Mouse (Mus musculus): ENCODE measurements around the gene Bcar1. TPM values are rescaled to one million over a fixed set of nuclear protein-coding genes. Genes with fewer than 3 reads are reported as not detected.

Bcar1 gene
- total and polyA plus RNA-seq, 3 experiments = 19.1 to 31.3 (median 21.1) TPM

- TF ChIP-seq EP300 (IDR thresholded peaks at IDR 0.05; ENCODE audit: insufficient read depth, low read depth, low read length) (no peak), POLR2A (IDR thresholded peaks at IDR 0.05; ENCODE audit: insufficient read depth, low read depth, low read length) (no peak), CTCF (IDR thresholded peaks at IDR 0.05) (no peak)
- no peak overlapping the region for H3K4me3 ChIP-seq
- no peak for DNase-seq
- H3K9ac ChIP-seq (ENCODE audit: low read depth, low read length) = no peak overlapping the region
- intact Hi-C loops (cut with DNase I) = no loop called here
- H3K79me2 ChIP-seq (replicated peaks; ENCODE audit: control insufficient read depth, insufficient read depth, low read length) = no peaks in the 10 kb centered on the region
- H3K36me3 ChIP-seq (ENCODE audit: control insufficient read depth, insufficient read depth, low read length) = no peaks in the 10 kb centered on the region
- WGBS = 78% methylated on average over 6 of the region's 6 CpGs
- H3K4me1 ChIP-seq (ENCODE audit: control insufficient read depth, insufficient read depth, low read length) = peaks cover 4% of the 10 kb centered on the region
- no peak overlapping the region for H3K27ac ChIP-seq
- no peaks in the 10 kb centered on the region for H3K27me3 ChIP-seq (ENCODE audit: control insufficient read depth, insufficient read depth, low read length)
Measured at GRCm38 (mm10) chr8:111754736-111755135, 11.1 kb upstream of the Bcar1 start.

GRCm38 (mm10) chr8:111754088-111754487 is 10.5 kb upstream of the Bcar1 start:
- Histone ChIP-seq H3K79me2 (replicated peaks; ENCODE audit: control insufficient read depth, insufficient read depth, low read length) (no peaks in the 10 kb centered on the region), H3K27me3 (ENCODE audit: control insufficient read depth, insufficient read depth, low read length) (no peaks in the 10 kb centered on the region), H3K27ac (no peak overlapping the region), H3K4me3 (no peak overlapping the region), H3K36me3 (ENCODE audit: control insufficient read depth, insufficient read depth, low read length) (no peaks in the 10 kb centered on the region), H3K4me1 (ENCODE audit: control insufficient read depth, insufficient read depth, low read length) (peaks cover 4% of the 10 kb centered on the region), H3K9ac (ENCODE audit: low read depth, low read length) (no peak overlapping the region)
- no peak for DNase-seq
- WGBS = 34% methylated on average over 2 of the region's 2 CpGs
- TF ChIP-seq POLR2A (IDR thresholded peaks at IDR 0.05; ENCODE audit: insufficient read depth, low read depth, low read length) = no peak
- TF ChIP-seq CTCF (IDR thresholded peaks at IDR 0.05) = no peak
- TF ChIP-seq EP300 (IDR thresholded peaks at IDR 0.05; ENCODE audit: insufficient read depth, low read depth, low read length) = no peak
- intact Hi-C loops (cut with DNase I) = no loop called here

GRCm38 (mm10) chr8:111748766-111749165 is 5.2 kb upstream of the Bcar1 start:
- intact Hi-C loops (cut with DNase I) = no loop called here
- Histone ChIP-seq H3K4me3 (no peak overlapping the region), H3K4me1 (ENCODE audit: control insufficient read depth, insufficient read depth, low read length) (peaks cover 9% of the 10 kb centered on the region; the same call in 1 of the 2 replicates), H3K27ac (no peak overlapping the region), H3K27me3 (ENCODE audit: control insufficient read depth, insufficient read depth, low read length) (no peaks in the 10 kb centered on the region), H3K36me3 (ENCODE audit: control insufficient read depth, insufficient read depth, low read length) (no peaks in the 10 kb centered on the region), H3K9ac (ENCODE audit: low read depth, low read length) (no peak overlapping the region), H3K79me2 (replicated peaks; ENCODE audit: control insufficient read depth, insufficient read depth, low read length) (no peaks in the 10 kb centered on the region)
- TF ChIP-seq EP300 (IDR thresholded peaks at IDR 0.05; ENCODE audit: insufficient read depth, low read depth, low read length) (no peak), POLR2A (IDR thresholded peaks at IDR 0.05; ENCODE audit: insufficient read depth, low read depth, low read length) (no peak), CTCF (IDR thresholded peaks at IDR 0.05) (no peak)
- WGBS = 33% methylated on average over 6 of the region's 6 CpGs
- DNase-seq = no peak

- Histone ChIP-seq H3K79me2 (replicated peaks; ENCODE audit: control insufficient read depth, insufficient read depth, low read length) (no peaks in the 10 kb centered on the region), H3K27ac (no peak overlapping the region), H3K9ac (ENCODE audit: low read depth, low read length) (no peak overlapping the region), H3K4me3 (no peak overlapping the region), H3K36me3 (ENCODE audit: control insufficient read depth, insufficient read depth, low read length) (no peaks in the 10 kb centered on the region), H3K4me1 (ENCODE audit: control insufficient read depth, insufficient read depth, low read length) (peaks cover 8% of the 10 kb centered on the region; the same call in 1 of the 2 replicates), H3K27me3 (ENCODE audit: control insufficient read depth, insufficient read depth, low read length) (no peaks in the 10 kb centered on the region)
- intact Hi-C loops (cut with DNase I) = loop anchor here (2.0 kb wide), 1 partner anchor 35 kb away; no protein-coding TSS in a partner anchor
- 88% methylated on average over 8 of the region's 8 CpGs for WGBS
- no peak for DNase-seq
- TF ChIP-seq EP300 (IDR thresholded peaks at IDR 0.05; ENCODE audit: insufficient read depth, low read depth, low read length) (no peak), CTCF (IDR thresholded peaks at IDR 0.05) (no peak), POLR2A (IDR thresholded peaks at IDR 0.05; ENCODE audit: insufficient read depth, low read depth, low read length) (no peak)
Measured at GRCm38 (mm10) chr8:111747866-111748649, 4.4 kb upstream of the Bcar1 start.

- Histone ChIP-seq H3K27me3 (ENCODE audit: control insufficient read depth, insufficient read depth, low read length) (no peaks in the 10 kb centered on the region), H3K27ac (no peak overlapping the region; the same call in 1 of the 2 replicates), H3K4me3 (no peak overlapping the region), H3K36me3 (ENCODE audit: control insufficient read depth, insufficient read depth, low read length) (no peaks in the 10 kb centered on the region), H3K79me2 (replicated peaks; ENCODE audit: control insufficient read depth, insufficient read depth, low read length) (no peaks in the 10 kb centered on the region), H3K9ac (ENCODE audit: low read depth, low read length) (no peak overlapping the region), H3K4me1 (ENCODE audit: control insufficient read depth, insufficient read depth, low read length) (peaks cover 14% of the 10 kb centered on the region)
- no peak for DNase-seq
- WGBS = 33% methylated on average over 13 of the region's 13 CpGs
- no peak for TF ChIP-seq EP300 (IDR thresholded peaks at IDR 0.05; ENCODE audit: insufficient read depth, low read depth, low read length)
- TF ChIP-seq CTCF (IDR thresholded peaks at IDR 0.05) = no peak
- TF ChIP-seq POLR2A (IDR thresholded peaks at IDR 0.05; ENCODE audit: insufficient read depth, low read depth, low read length) = no peak
- intact Hi-C loops (cut with DNase I) = loop anchor here (2.0 kb wide), 1 partner anchor 34 kb away; no protein-coding TSS in a partner anchor
Measured at GRCm38 (mm10) chr8:111746582-111747465, 3.2 kb upstream of the Bcar1 start.
